Mouse (Mus musculus): ENCODE measurements around the gene Lcn2.

The Lcn2 gene

GRCm38 (mm10) chr2:32387706-32388490 is at the start of gene Lcn2:
TSS of gene Lcn2 (minus strand) at chr2:32388252.
- DNase-seq (ENCODE audit: extremely low read depth, low read depth, low spot score), result peak; percentile 92

- DNase-seq (ENCODE audit: extremely low read depth, low read depth, low spot score), result no peak
Measured at GRCm38 (mm10) chr2:32437612-32438166, 49.6 kb upstream of the Lcn2 start.

- no peak for DNase-seq (ENCODE audit: extremely low read depth, low read depth, low spot score)
Measured at GRCm38 (mm10) chr2:32436686-32437372, 48.8 kb upstream of the Lcn2 start.

DNA sequence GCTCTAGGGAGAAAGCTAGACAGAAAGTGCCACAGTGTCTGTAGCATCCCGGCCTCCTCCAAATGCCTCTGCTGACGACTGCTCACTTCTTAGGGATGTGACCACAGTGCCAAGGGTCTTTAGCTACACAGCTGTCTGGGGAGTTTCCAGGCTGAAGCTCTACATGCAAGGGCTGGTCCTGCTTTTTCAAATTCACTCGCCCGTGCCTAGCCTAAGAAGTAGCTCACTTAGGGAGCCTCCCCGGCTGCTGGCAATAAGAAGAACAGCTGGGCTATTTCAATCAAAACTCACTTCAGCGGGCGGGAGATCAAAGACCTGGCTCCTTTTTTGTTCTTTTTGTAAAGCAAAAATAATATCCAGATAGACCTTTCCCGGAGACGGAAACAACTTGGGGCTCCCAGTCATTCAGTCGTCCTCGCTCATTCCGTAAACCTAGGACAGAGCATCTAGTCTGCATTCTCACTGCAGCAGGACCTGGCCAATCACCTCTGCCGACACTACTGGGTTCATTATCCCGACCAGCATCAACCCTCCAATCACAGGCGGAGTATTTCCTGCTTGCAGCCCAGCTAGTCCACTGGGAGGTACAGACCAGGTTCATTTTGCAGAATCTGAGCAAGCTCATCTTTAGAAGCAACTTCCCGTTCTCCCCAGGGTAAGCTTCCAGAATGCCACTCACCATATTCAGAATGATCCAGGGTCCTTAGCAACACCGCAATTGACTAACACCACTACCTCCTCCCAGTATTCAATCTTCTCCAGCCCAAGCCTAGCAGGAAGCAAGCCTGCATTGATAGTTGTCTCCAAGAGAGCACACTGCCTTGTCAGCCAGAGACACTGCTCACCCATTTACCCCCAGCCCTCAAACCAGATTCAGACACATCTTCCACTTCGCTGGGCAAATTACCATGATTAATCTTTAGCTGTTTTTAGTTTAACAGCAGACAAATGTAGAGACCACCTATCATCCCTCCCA is 42.9 kb upstream of the Lcn2 start:
- DNase-seq (ENCODE audit: extremely low read depth, low read depth, low spot score), result no peak

- no peak for DNase-seq (ENCODE audit: extremely low read depth, low read depth, low spot score)
Measured at GRCm38 (mm10) chr2:32429215-32429891, 41.3 kb upstream of the Lcn2 start.

DNA sequence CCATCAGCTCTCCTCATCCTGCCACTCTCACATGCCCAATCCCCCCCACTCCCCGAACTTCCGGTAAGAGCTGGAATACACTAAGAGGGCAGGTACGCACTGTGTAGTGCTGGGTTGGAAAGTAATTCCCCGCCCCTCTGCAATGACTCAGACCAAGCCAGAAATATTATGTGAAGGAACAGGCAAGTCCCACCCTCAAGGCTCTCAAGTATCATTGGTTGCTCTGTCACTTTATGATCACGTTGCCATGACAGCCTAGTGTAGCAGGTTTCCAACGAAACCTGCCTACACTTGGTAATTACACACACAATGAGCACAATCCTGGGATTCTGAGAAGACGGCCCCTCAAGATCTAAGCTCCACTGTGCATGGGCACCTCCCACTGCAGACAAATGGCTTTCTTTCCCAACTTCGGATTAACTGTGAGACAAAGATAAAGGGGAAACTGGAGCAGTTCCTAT is 40.2 kb upstream of the Lcn2 start:
- DNase-seq (ENCODE audit: extremely low read depth, low read depth, low spot score), result no peak

DNA sequence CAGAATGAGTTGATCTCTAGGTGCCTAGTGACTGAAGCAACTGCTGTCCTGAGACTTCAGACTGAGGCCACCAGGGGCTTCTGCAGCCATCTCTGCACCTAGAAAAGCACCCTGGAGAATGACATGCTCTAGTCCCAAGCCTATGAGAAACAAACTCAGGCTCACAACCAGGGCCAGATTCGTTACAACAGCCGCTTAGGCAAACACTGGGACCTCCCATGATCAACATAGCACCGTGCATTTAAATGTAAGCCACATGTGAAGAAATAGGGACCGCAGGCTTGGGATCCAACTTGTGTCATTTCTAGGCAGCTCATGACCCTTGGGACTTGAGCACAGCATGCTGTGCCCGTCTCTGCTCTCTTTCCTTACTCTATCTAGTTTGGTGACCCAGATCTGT is 39.7 kb upstream of the Lcn2 start:
- no peak for DNase-seq (ENCODE audit: extremely low read depth, low read depth, low spot score)

DNA sequence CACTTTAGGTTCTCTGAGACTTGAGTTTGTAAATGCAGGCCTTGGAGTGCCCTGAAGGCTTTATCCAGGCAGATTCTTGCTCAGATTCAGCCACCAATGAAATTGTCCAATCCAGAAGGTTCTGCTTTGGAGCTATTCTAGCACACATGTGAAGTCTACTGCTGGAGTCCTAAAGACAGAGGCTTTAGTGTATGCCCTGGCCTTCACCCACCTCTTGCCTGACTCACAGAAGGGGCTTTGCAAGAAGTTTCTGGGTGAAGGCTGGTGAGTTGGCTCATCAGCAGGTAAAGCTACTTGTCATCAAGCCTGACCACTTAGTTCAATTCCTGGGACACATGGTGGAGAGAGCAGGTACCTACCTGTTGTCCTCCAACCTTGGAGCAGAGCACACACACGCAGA is 38.1 kb upstream of the Lcn2 start:
- DNase-seq (ENCODE audit: extremely low read depth, low read depth, low spot score), result no peak

DNA sequence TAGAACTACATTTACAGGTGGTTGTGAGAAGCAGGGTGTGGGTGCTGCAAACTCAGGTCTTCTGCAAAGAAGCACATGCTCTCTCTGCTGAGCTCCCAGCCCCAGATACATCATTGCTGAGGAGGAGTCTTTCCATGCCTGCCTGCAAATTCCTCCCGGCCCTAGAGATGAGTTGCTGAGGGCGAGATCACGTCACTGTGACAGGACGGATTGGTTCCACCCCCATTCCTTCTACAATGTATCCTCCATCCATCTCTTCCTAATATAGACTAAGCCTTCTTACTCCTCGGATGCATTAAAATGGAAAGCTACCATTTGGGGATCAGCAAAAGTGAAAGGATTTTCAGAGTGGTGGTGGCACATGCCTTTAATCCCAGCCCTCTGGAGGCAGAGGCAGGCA is 37.5 kb upstream of the Lcn2 start:
- DNase-seq (ENCODE audit: extremely low read depth, low read depth, low spot score), result no peak

DNA sequence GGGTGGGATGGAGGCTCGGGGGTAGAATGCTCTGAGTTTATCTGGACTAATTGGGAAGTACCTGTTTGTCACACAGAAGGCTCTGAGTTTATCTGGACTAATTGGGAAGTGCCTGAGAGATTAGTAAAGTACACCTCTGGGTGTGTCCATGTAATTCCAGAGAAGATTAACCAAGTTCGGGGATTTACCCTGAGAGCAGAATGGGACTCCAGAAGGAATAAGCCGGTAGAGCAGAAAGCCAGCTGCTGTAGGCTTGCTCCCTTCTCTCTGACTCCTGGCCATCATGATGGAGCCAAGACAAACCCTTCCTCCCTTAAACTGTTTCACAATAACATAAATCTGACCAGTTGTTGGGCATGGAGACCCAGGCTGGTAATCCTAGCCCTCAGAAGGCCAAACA is 36.7 kb upstream of the Lcn2 start:
- peak; percentile 88 for DNase-seq (ENCODE audit: extremely low read depth, low read depth, low spot score)

DNA sequence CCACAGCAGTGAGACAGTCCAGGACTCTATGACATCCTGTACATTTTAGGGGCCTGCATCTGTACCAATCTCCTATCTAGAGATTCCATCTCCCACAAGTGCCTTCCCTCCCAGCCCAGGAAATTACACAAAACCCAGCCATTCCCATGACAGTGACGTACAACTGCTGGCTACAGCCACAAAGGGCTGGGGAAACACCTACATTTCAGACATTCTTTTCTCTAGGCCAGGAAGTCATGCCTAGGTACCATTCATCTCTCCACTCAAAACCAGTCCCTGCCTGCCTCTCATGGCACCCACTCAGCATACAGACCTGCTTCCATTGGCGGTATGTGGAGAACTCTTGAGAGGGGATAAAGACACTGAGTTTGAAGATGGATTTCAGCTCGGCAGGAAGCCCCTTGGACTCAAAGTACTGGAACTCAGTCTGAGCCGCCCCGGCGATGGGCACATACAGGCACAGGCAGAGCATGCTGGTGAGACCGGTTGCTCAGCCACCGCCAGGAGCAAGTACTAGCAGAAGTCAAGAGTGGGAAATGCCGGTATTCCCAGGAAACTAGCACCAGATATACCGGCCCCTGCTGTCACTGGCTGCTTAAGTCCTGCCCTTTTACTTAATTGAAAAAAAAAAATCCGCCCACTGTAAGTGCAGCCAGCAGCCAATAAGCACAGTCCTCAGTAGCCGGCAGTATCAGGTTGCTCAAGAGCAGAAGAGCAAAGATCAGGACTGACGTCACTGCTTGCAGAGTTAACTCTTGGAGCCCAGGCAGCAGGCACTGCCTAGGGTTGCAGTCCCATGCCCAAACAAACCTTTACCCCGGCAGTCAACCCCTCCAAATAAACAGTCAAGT is 35.7 kb upstream of the Lcn2 start:
- DNase-seq (ENCODE audit: extremely low read depth, low read depth, low spot score), result peak; percentile 92

DNA sequence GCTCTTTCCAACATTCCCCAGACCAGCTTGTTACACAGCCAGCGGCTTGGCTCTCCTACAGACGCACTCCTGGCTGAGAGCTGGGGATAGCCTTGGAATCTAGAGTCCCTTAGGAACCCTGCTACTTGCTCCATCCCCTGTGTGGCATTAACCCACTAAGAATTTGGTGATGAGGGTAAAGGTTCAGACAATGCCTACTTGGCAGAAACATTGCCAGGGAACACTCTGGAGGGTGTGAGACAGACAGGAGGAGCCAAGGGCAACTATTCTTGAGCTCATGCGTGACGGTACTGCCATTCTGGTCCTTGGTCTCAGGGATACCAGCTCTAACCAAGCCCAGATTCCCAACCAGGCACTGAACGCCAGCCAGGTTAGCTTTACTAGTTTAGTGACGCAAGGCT is 33.8 kb upstream of the Lcn2 start:
- no peak for DNase-seq (ENCODE audit: extremely low read depth, low read depth, low spot score)

DNA sequence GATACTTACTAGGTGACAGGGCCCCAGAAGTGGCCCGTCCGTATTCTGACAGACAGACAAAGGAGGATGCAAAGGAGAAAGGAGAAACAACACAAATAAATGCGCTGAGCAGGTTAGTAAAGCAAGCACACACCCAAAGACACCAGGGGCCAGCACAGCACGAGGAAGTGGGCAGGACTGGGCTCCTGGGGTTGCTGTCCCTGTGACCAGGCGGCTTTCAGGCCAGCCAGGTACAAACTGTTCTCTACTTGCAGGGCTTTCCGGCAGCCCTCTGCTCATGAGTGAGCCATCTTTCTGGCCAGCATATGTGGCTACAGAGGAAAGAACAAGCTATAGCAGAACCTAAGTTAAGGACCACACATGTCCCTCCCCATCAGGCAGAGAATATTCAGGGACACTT is 32.6 kb upstream of the Lcn2 start:
- DNase-seq (ENCODE audit: extremely low read depth, low read depth, low spot score), result no peak

GRCm38 (mm10) chr2:32420066-32420608 is 32.1 kb upstream of the Lcn2 start:
- no peak for DNase-seq (ENCODE audit: extremely low read depth, low read depth, low spot score)

DNA sequence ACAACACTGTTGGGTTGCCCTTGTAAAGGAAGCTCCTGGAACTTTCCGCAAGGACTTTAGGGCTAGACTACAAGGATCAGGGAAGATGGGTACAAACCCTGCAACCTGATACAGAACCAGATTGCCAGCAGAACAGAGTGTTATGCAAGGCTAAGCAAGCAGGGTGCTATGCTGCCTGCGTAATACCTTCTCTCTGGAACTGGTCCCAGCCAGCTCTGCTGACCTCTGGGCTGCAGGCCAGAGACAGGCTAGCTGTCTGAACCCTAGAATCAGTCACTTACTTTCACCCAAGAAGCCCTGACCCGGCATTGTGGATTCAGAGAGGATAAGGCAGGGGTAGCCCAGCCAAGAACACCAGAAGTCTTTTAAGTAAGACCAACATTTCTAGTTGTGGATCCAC is 31.3 kb upstream of the Lcn2 start:
- DNase-seq (ENCODE audit: extremely low read depth, low read depth, low spot score), result no peak

DNA sequence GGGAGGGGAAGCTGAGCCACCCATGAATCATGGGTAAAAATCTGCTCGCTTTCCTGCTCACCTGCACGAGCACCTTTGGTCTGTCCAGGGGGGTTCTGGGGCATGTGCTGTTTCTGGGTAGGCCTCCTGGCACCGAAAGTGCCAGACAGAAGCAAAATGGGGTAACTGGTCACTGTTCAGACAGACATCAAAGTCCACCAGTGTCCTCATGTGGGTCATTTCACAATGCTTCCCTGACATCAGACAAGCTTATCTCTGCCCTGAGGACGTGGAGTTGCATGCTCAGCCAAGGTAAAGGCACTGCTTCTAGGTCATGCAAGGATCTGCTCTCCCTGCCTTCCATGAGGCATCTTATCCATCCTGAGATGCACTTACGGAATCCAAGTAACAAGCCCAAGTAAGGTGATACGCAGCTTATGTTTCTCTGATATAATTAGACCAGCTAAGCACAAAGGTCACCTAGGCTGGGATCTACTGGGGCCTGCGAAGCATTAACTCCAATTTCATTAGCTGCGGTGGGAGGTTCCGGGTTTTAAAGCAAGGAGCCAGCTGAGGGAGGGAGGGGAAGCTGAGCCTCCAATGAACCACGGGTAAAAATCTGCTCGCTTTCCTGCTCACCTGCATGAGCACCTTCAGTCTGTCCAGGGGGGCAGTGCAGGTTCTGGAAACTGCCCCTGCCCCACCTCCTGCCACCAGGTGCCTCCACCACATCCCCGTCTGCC is 30.5 kb upstream of the Lcn2 start:
- no peak for DNase-seq (ENCODE audit: extremely low read depth, low read depth, low spot score)

GRCm38 (mm10) chr2:32417486-32417885 is 29.4 kb upstream of the Lcn2 start:
- no peak for DNase-seq (ENCODE audit: extremely low read depth, low read depth, low spot score)

DNA sequence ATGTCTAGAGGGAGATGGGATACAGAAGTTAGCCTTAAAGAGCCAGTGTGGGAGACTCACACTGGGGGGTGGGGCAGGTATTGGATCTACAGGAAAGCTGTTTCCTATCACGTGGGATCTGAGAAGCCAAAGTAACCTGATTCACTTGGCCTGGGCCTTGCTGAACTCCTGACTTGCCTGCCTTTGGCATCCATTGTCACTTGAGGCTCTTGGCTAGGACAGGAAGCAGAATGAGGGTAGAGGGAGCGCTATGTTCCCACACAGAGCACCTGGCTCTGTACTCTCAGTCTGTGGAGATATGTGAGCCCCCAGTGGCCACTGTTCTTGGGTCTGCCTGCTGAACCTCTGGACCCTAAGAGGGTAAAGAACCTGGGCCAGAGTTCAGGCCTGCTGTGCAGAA is 28.5 kb upstream of the Lcn2 start:
- DNase-seq (ENCODE audit: extremely low read depth, low read depth, low spot score), result no peak

DNA sequence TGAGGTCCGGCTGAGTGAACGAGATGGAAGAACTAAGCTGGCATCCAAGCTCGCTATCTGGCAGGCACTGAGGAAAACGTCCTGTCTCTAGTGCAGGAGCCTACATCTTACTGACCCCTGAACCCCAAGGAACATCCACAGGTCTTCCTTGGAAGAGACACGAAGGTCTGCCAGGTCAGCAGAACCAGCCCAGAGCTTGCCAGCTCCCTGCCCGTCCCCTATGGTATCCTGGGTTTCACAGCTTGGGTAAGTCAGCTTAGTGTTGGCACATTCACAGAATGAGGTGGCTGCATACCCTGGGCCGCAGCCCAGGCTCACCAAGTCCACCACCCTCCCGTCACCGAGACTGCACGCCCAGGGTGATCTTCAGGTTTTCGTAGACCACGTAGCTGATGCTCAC is 27.7 kb upstream of the Lcn2 start:
- no peak for DNase-seq (ENCODE audit: extremely low read depth, low read depth, low spot score)
